Mouse (Mus musculus): ENCODE measurements around the gene Tmem256.

Gene Tmem256

DNA sequence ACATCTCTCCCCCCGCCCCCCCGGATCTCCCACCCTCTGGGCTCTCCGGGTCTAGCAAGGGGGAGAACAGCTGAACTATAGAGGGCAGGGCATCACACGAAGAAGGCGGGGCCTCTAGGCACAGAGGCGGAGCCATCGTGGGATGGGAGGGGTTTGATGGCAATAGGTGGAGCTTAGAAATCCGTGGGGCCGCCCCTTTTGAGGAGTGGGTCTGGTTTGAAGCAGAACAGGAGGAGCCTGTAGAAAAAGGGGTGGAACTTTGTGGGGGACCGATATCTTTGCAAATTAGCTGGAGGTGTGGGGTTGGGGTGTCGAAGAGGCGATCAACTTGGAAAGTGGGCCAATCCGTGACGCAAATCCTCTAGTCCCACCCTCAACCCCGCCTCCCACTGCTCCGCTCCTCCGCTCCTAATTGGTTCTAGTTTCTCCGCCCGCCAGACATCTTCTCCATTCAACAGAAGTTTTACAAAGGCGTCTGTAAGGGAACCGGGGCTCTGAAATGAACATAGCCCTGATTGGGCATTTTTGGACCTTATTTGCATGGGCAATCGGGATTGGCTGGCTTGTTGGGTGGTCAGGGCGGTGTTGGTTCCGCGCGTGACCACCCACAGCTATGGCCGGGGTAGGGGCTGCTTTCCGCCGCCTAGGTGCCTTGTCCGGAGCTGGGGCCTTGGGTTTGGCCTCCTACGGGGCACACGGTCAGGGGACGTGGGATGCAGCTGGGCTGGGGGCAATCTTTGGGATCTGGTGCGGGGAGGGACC is at the start of gene Tmem256:
Tmem256 (plus strand) TSS at position 563 of the 762 bp plus-strand sequence.
- under 1% methylated on average over 34 of the region's 34 CpGs for WGBS

DNA sequence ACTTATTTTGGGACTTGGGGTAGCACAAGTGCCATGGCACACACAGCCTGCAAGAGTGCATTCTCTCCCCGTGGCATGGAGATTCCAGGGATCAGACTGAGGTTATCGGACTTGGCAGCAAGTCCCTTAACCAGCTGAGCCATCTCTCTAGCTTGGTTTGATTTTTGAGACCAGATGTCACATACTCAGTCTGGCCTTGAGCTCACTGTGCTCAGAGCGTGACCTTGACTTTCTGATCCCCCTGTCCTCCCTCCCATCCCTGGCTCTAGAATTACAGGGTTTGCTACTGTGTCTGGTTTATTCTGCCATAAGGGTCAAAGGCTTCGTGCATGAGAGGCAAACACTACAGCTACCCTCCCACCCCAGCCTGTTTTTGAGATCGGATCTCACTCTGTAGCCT is 48.9 kb upstream of the Tmem256 start:
- 82% methylated on average over 5 of the region's 5 CpGs for WGBS

DNA sequence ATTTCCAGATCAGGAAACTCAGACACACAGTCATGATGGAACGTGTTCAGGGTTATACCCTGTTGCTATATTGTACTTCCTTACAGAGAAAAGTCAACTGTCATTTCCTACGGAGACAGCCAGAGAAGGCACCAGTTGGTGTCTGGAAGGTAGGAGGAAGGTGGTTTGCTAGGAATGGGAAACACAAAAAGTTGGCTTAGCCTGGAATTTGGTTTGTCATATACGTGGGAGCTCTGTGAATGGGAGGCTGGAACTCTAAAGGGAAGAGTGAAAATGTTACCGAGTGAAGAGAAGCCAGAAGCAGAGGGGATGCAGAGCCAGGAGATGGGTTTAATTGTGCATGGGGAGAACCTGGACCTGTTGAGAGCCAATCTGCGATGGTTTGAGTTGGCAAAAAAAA is 46.9 kb upstream of the Tmem256 start:
- 36% methylated on average over 5 of the region's 5 CpGs for WGBS

DNA sequence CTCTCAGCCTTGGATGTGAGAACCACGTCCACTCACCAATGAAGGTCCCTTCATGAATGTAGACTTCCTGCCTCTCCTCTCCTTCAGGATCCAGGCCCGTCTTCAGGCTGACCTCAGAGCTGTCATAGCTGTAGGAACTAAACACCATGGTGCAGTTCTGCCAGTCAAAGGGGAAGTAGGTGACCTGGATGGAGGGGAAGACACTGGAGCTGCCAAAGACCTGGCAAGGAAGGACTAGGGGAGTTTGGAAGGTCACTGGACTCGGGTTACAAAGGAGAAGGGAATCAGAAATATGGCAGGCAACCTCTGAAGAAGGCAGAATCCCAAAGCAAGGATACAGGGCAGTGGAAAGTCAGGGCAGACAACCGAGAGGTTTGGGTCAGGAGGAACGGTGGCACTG is 44.9 kb upstream of the Tmem256 start:
- WGBS: 77% methylated on average over 5 of the region's 5 CpGs

DNA sequence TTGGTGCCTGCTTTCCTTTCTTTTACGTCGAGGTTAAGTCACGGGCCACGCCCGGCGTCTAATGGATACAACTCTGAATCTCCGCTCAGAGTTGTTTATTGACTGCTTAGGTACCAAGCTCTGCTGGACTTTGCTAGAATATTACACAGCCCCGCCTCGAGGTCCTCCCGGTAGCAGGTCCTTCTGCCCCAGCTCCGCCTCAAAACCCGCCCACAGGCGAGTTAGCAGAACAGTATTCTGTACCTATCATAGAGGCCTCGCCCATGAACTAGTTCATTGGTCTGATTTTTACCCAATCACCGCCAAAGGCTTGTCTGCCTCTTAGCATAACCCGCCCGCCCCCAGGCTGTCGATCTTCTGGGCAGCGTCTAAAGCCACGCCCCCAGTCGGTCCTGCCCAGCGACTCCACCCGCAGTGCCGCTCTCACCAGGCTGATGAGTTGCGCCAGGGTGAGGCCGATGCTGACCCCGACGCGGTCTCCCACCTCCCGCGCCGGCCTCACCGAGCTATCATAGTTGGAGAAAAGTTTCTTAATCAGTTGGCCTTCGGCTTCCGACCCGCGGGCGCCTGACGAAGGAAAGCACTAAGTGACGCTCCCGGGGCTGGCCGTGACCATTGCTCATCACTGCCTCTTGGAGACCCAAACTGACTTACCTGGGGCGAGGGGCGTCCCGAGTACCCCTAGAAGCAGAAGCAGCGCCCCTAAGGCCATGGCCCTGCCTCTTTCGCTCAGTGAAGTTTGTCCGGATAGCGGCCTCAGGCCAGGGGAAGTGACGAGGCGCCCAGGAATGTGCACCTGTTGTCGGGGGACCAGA is 42.9 kb upstream of the Tmem256 start, which contains the start of gene Chrnb1:
Chrnb1 (minus strand) TSS at position 776 of the 815 bp plus-strand sequence.
- 2% methylated on average over 52 of the region's 52 CpGs for WGBS

DNA sequence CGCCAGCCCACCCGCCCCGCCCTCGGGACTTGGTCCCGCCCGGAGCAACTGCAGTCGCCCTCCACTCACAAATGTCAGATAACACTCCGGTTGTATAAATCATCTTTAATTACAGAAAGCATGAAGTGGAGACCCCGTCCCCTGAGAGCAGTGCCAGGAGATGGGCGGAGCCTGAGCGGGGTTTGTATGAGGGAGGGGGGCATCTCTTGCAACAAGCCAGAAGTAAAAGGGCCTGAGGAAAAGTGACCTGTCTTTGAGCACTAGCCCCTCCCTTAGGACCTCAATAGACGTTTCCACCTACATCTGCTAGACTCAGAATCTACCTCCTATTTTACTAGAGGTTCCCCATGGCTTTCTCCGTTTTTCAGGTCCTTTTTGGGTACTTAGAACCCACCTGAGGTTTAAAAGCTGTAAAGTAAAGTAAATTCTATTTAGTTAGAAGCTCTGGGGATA is 42.3 kb upstream of the Tmem256 start:
- 11% methylated on average over 13 of the region's 13 CpGs for WGBS

DNA sequence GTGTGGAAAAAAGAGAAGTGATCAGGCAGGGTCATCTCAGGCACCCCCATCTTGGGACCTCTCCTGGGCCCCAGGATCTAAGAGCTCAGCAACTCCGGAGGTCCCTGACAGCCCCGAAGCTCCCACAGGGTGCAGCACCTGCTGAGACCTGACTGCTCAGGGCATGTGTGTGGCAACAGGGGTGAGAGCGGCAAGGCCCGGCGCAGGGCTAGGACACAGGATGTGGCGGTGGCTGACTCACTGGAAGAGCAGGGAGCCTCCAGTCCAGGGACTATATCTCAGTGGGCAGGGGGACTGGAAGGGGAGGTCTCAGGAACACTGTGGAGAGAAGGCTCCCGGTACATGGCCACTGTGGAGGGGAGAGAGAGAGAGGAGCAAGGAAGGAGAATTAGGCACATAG is 40.4 kb upstream of the Tmem256 start:
- 87% methylated on average over 7 of the region's 7 CpGs for WGBS

DNA sequence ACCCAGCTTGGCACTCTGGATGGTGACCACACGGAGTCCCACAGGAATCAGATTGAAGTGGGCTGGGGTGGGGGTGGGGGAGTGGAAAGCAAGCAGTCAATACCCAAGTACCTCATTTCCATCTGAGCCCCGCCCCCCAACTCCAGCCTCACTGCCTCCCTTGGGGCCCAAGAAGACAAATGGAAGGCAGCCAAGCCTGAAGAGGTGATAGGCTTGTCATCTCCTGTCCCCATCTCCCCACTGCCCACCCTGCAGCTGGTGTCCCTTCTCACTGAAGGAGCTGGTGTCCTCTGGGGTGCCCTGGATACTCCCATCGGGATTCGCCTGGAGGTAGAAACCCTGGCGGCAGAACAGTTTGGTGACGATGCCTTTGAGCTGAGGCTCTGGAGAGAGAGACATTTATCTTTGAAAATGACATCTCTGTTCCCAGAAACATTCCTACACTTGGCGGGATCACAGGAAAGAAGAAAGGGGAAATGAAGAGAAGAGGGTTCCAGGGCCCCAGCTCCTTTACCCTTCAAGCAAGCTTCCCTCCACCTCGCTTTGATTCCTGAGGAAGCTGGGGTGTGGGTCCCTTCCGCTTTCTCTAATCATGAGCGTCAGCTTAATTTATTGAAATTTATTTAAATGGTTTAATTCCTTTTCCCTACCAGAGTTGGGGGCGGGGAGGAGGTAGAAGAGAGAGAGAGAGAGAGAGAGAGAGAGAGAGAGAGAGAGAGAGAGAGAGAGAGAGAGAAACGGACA is 38.7 kb upstream of the Tmem256 start:
- 38% methylated on average over 12 of the region's 12 CpGs for WGBS

DNA sequence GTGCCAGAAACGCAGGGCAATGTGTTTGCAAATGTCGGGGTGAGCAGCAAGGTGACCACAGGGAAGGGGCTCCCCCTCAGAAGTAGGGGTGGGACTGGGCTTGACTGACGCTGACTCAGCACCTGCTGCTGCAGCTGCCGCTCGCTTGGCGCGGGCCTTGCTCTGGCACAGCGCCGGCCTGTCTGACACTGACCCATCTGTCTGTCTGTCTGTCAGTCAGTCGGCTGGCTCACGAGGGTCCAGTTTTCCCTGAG is 38.2 kb upstream of the Tmem256 start:
- WGBS: 6% methylated on average over 11 of the region's 11 CpGs

DNA sequence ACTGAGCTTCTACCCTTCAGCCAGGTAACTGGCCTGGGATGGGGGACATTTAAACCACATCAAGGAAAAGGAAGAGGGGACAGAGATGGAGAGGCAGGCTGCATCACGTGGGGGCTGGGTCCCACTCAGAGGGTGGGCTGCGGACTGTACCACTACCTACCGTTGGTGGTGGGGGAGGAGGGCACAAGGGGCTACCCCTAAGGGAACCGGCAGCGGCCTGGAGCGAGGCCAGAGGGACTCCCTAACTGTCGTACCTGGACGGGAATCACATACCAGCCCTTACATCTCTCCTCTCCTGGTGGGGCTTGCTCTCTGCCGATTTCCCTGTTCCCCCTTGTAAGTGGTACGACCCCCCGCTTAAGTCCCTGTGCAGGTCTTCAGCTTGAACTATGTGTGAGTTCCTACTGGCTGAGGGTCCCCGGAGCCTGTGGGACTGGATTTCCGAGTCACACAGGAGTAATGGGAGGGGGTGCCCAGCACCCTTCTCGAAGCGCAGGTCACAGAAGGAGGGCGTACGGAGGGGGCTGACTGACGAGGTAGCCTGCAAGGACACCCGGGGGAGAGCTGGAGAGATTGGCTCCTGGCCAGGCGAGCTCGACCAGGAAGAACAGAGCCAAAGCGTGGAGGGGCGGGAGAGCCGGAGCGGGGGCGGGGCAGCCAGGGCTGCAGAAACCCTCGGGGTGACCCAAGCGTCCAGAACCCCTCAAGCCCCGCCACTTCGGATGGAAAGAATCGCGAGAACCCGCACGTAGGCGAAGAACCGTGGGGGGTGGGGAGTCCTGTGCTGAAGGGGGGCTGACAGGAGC is 37.7 kb upstream of the Tmem256 start:
- 2% methylated on average over 36 of the region's 36 CpGs for WGBS

DNA sequence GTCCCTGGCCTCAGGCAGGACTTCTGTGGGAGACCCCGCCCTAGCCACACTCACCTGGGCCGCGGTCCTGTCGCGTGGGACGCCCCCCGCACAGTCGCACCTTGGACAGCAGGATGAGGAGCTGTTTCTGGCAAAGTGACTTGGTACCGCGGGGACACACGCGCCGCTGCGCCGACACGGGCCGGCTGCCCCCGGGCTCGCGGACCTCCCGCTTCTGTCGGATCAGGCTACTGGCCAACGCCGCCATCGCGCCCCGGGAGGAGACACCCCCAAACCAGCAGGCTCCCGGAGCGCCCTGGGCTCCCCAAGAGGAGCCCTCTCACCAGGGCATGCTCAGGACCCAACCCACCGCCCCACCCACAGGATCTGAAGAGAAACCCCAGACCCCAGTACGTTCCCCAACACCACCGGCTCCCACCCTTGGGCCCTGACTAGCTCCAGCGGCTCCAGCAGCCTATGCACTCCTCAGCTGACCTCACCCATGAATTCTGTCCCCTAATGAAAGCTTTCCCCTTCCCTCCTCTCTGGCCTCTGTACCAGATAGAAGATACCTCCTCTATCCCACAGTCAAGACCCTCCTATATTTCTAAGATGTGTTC is 36.8 kb upstream of the Tmem256 start, which contains the start of gene Fgf11:
Fgf11 (minus strand) TSS at position 479 of the 599 bp plus-strand sequence.
- 3% methylated on average over 33 of the region's 33 CpGs for WGBS

DNA sequence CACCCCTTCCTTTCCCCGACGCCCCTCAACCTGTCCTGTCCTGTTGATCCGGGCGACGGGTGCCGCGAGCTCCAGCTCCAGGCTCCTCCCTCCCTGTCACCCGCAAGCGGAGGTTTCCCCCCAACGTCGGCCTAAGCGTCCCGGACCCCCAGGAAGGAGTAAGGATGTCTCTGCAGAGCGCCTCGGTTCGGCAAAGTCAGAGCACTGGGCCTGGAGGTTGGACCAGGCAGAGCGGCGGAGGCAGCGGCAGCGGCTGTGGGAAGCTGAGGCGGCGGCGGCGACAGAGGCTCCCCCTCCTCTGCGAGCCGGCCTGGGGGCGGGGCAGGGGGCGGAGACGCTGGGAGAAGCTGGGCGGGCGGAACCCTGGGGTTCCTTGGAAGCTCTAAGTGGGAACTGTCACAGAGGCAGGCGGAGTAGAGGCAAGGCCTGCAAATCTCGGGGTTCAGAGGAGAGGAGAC is 35.6 kb upstream of the Tmem256 start:
- 1% methylated on average over 33 of the region's 33 CpGs for WGBS

DNA sequence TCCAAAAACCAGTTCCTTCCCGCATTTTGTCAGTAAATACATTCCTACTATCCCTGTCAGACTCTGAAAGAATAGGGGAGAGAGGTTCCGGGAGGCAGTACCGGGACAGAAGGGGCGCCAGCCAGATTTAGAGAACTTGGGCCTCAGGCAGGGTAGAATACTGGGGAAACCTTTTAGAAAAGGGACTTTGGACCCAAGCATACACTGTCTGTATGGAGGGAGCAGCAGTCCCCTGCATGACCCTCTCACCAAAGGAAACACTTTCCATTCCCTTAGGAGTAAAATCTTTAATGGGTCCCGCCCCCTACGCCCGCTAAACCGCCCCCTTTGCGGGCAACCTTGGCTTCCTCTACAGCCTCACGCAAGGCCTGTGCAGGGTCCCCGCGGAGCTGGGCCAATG is 35.0 kb upstream of the Tmem256 start:
- WGBS: 4% methylated on average over 12 of the region's 12 CpGs

DNA sequence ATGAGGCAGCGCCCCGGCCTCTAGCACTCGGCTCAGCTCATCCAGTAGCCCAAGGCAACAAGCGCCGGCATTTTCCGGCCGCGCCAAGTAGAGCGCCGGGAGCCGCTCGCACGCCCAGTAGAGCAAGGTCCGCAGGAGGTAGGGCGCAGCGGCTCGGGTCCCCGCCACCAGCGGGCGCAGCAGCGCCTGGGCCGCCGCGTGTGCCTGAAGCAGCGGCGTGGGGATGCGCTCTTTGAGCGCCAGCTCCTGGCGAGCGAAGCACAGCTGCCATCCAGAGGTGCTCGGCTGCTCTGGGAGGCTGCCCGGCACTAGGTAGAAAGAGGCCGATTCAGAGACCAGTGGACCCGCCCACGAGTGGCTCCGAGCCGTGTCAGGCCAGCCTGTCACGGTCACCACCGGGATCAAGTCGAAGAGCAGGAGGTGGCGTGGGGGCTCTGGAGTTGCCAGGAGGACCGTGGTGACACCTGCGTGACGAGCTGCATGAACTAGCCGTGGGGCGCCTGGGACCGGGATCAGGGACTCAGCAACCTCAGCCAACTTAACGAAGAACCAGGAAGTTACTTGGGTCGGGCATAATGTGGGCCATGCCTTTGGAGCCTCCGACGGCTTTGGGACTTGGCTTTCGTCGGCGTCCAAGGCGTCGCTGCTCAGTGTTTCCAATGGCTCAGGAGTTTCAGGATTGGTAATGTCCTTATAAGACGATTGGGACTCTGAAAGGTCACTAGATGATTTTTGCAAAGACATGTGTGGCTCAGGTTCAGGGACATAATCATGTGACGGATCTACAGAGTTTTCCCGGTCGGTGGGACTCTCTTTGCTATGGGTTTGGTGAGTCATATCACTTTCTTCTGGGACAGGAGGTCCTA is 34.3 kb upstream of the Tmem256 start:
- WGBS: 2% methylated on average over 60 of the region's 60 CpGs

DNA sequence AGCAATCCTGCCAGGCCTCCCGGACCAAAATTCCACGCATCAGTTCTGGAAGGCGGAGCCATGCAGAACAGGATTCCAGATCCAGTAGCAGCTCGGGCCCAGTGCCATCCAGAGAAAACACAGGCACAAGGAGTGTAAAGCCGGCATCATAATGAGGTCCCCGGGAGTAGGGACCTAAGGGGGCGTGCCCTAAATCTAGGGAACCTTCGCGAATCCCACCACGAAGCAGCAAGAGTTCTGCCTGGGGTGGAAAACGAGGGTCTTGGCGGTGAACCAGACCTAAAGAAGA is 33.7 kb upstream of the Tmem256 start:
- 17% methylated on average over 12 of the region's 12 CpGs for WGBS

DNA sequence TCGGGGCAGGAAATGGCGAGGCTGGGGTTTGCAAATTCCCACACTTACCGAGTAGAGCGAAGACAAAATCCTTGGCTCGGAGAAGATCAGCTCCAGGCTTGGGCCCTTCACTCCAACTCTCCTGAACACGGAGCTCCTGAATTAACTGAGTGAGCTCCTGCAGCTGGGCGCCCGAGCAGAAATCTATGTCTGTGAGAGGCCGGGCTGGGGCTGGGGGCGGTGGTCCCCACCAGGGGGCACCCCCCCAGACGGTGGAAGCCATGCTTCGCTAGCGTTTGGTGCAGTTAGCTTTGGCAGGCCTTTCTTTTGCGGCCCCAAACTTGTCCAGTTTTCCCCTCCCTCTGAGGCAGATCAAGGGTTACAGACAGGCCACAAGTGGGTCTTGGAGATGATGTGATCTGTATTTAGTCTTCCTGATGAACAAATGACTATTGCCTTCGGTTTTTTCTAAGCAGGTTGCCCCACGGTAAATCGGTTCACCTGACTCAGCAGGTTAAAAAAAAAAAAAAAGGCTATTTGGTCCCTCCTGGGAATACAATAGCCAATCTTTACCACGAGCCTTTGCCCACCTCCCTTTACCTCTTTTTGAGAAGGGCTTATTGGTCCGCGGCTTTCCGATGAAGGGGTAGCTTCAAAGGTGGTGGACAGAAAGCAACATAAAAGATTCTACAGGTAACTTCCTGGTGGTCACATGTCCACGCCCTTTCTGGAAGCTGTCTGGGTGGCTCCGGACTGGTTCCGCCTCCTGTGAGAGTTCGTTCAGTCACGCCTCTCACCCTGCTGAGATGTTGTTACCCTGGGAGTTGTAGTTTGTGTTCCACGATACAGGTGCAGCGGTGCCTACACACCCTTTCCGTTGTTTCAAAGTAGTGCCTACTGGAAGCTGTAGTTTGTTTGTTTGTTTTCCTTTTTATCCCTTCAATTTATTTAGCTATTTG is 33.1 kb upstream of the Tmem256 start, which contains the start of gene Tmem102:
Tmem102 (minus strand) TSS at position 653 of the 938 bp plus-strand sequence.
- 37% methylated on average over 29 of the region's 29 CpGs for WGBS

DNA sequence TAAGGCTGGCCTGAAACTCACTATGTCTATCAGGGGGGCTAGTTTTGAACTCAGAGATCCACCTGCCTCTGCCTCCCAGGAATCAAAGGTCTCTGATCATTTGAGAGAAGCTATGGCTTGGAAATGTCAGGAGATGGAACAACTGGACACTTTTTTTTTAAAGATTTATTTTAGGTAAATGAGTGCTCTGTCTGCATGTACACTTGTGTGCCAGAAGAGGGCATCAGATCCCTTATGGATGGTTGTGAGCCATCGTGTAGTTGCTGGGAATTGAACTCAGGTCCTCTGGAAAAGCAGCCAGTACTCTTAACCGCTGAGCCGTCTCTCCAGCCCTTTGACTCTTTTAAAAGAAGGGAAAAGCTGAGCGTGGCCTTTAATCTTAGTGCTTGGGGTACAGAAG is 31.9 kb upstream of the Tmem256 start:
- WGBS: 90% methylated on average over 4 of the region's 4 CpGs

DNA sequence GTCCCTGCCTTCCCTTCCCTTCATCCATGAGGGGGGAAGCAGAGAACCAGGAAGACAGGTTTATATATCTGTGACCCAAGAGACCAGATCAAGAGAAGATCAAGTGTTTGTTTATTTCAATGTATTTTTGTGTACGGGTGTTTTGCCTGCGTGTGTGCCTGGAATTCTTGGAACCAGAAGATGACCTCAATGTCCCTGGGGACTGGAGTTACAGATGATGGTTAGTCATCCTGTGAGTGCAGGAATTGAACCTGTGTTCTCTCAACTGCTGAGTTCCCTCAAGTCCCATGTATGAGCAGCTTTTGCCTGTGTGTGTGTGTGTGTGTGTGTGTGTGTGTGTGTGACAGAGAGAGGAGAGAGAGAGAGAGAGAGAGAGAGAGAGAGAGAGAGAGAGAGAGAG is 30.7 kb upstream of the Tmem256 start:
- WGBS: 74% methylated on average over 2 of the region's 2 CpGs

DNA sequence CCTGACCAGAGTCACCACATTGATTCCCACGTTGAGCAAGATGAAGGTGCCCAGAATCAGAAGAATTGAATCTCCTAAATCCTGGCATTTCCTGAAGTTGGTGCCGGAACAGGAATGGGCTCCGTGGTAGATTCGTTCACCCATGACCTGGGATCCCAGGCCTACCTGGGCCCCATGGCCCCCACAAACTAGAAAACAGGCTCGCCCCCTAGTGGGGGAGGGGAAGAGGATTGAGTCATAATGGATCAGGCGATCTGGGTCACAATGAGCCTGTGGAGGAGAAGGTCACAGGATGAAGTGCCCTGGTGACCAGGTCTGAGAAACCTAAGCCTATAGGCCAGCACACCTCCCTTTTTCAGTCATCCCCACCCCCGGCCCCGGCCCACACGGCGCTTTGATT is 23.2 kb upstream of the Tmem256 start, which contains the start of gene Gm39566:
Gm39566 (minus strand) TSS at position 144 of the 400 bp plus-strand sequence.
- WGBS: 68% methylated on average over 10 of the region's 10 CpGs

All from cerebral cortex, adult 2 months (tissue).